Mouse (Mus musculus) thymus, postnatal 0 days (tissue): ENCODE results near the gene Josd1. TPM values are rescaled to one million over a fixed set of nuclear protein-coding genes. Genes with fewer than 3 reads are reported as not detected.

Source experiments
- DNase-seq: peaks from one replicate; pipeline ENCODE4 v3.0.0-alpha.2; 2015; ENCODE audit warnings: low spot score
- polyA plus RNA-seq: library from polyadenylated mRNA; unstranded; fragments of >200 nt; fragmentation: Nextera tagmentation; extraction: Ambion mirVana; gene quantifications from 2 replicates; pipeline ENCODE4 v1.2.1, GENCODE M21; 2015

Gene Josd1
- polyA plus RNA-seq, 1 experiment from 2014 or later, result 16.3 TPM

DNA sequence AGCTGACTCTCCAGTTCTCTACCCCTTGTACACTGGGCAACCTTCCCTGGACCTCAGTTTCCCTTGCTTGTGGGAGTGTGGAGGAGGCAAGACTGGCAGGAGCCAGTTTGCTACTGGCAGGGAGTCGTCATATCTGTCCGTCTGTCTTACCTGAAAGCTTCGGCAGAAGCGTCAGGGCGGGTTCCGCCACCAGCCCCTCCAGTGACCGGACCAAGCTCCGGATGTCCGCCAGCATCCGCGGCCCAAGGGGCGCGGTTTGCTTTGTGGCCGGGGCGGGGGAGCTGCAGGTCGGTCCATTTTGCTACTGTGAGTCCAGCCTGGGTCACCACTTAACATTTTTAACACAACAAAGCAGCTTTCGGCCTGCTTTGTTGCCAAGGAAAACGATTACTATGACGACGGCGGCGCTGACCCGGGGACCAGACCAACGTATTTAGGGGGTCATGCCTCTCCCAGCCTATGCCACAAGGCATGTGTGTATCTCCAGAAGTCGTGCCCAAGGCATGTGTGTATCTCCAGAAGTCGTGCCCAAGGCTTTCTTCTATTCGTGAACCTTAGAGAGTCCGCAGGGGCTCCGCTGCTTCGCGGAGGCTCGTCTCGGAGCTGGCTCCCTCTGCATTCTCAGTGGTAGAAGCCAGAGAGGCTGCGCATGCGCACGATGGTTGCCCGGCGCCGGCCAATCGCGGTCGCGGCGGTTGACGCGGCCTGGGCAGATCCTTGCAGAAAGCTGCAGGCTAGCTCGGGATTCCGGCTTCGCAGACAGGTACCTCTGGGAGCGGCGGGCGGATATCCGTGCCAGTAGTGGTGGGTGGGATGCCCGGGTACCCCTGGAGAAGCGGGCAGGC, 29.0 kb downstream of the Josd1 start, which contains the start of the genes Fam227a and Cby1:
Gene Fam227a (minus strand): TSS at position 426 of the 845 bp plus-strand sequence.
Gene Cby1 (plus strand): TSS at position 669 of the 845 bp plus-strand sequence.
- DNase-seq, result peak; percentile 90

DNA sequence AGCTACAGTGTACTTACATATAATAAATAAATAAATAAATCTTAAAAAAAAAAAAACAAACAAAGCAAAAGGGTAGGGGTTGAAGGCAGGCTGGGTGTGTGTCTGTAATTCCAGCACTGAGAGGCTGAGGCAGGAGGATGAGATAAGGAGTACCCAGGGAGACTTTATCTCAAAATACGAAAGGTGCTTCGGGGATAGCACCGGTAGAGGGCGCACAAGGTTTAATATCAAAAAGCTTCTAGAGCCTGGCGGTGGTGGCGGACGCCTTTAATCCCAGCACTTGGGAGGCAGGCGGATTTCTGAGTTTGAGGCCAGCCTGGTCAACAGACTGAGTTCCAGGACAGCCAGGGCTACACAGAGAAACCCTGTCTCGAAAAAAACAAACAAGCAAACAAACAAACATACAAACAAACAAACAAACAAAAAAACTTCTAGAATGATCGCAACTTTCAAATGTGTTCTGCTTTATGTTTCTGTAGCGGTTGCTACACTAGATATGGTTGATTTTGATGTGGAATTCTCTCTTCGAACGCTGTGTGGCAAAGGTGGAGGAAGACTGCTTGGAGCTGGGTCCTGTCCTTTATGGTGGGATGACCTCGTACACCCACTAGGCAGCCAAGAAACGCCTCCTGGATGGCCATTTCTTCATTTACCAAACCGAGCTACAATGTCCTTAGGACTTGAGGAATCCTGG, 29.7 kb downstream of the Josd1 start:
- peak; percentile 84 for DNase-seq

DNA sequence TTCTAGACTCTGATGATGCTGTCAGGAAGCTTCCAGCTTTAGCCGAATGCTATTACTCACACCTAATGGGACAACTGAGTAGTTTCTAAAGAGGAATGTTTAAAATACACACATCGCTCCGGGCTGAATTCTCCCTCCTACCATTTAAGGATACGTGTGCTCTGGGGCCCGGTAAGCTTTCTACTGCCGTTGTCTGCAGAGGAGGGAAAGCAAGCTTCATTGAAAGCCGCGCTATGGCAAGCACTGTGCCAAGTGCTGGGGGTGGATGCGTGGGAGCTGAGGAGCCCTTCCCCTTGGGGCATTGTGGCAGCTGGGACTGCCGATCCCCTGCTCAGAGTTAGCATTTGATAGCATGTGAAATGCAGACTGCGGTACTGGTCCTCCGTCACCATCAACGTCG, 31.3 kb downstream of the Josd1 start:
- DNase-seq, result no peak

DNA sequence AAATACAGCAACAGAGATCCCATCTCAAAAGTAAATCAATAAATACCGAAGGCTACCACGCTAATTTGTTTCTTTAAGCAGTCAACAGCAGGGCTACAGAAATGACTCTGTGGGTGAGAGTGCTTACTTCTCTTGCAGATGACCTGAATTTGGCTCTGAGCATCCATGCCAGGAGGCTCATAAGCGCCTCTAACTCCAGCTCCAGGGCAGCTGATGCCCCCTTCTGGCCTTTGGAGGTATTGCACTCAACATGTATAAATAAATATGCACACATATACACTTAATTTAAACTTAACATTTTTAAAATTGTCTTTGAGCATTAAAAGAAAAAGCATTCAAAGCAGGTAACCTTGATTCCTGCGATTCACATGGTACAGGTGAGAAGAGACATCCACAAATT, 36.2 kb downstream of the Josd1 start:
- DNase-seq, result peak; percentile 49

DNA sequence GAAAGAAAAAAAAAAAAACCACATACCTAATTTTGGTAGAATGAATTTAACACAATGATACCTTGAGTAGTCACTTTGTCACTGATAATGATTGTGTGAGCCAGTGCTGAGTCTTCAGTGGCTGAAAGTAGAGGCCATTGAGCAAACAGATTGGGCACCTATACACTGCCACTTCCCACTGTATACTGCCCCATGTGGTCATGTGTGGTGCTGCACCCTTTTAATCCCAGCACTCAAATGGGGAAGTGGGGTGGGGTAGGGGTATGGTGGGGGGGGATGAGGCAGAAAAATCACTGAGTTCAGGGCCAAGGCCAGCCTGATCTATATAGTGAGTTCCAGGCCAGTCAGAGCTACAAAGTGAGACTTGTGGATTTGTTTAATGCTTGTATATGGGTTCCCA, 37.1 kb downstream of the Josd1 start:
- DNase-seq, result peak; percentile 64

DNA sequence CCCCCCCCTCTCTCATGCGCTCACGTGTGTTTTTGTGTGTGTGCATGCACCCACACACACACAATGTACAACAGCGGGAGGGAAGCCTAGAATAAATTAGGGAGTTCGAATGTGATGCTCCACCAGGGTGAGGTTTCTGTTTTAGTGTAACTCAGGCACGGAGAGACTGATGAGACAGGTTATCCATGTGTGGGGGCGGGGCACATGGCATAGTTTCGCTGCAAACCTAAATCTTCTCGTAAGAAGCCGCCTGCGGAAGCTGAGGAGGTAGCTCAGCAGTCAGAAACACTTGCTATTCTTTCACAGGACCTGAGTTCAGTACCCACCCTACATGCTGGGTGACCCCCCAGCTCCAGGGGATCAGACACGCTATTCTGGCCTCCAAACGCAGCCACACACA, 39.6 kb downstream of the Josd1 start:
- no peak for DNase-seq

DNA sequence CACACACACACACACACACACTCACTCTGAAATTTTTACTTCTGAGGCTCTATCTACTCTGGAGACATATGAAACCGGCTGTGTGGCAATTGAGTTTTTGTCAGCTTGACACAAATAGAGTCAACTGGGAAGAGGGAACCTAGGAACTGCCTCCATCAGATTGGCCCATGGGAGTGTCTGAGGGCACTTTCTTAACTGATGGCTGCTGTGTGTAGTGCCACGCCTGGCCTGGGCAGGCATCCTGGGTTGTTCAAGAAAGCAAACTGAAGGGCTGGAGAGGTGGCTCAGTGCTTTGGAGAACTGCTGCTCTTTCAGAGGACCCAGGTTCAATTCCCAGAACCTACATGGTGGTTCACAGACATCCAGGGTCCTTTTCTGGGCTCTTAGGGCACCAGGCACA, 42.2 kb downstream of the Josd1 start:
- DNase-seq, result no peak

DNA sequence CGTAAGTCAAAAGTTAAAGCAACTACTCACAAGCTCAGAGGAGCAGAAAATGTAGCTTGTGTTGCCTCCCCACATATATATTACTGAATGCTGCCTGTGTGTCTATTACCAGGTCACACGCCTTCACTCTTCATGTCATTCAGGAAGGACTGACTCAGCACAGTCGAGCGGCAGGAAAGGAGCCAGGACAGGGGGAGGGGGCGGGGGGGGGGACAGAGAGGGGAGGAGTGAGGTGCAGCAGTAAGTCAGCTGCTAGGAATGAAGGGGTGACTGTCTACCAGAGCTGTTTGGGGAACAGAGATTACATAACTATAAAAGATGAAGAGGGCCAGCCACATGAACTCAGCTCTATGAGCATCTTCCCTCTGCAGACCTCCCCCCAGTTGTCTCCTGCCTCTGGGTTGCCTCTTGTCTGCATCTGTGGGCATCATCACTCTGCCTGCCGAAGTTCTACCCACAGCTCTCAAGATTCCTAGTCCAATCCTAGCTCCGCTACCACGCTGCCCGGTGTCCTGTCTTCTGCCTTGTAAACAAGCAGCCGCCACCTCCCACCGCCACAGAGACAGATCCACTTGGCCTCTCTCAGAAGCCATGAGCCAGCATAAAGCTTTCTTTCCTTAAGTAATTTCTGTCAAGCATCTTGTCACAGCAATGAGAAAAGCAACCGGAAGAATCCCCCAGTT, 46.4 kb downstream of the Josd1 start:
- DNase-seq, result no peak

DNA sequence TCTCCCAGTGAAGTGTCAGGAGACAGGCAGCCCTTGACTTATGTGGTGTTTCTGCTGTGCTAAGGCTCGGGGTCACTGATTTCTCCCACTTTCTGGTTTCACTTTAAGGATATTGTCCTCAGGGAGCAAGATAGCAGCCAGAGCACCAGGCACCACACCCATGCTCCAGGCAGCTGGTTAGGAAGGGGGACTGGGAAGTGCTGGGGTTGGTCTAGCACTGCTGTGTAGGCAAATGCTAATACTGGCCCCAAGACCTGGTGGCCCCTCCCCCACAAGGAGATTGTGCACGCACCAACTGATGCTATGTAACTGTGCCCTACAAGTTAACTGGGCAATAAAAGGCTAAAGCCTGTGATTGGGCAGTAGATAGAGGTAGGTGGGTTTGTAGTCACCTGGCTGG, 57.2 kb downstream of the Josd1 start:
- DNase-seq, result no peak

Other genes starting within 250 kb of the Josd1 start
- 52.2 and 70.8 TPM in 2 replicates for gene Csnk1e, start 232.4 kb downstream of the Josd1 start, polyA plus RNA-seq
- not detected in 2 replicates for gene Kcnj4, start 182.7 kb downstream of the Josd1 start, polyA plus RNA-seq
- 9.5 and 11.6 TPM in 2 replicates for gene Kdelr3, start 171.5 kb downstream of the Josd1 start, polyA plus RNA-seq
- 42.1 and 47.2 TPM in 2 replicates for gene Ddx17, start 141.2 kb downstream of the Josd1 start, polyA plus RNA-seq
- gene Dmc1, start 82.8 kb downstream of the Josd1 start, polyA plus RNA-seq, result 3.2 and 4.2 TPM in 2 replicates
- 0.39 and 0.48 TPM in 2 replicates for gene Fam227a, start 29.0 kb downstream of the Josd1 start, polyA plus RNA-seq
- gene Cby1, start 28.7 kb downstream of the Josd1 start, polyA plus RNA-seq, result 57.0 and 57.5 TPM in 2 replicates
- 280 and 287 TPM in 2 replicates for gene Tomm22, start 17.1 kb downstream of the Josd1 start, polyA plus RNA-seq
- 38.7 and 41.3 TPM in 2 replicates for gene Gtpbp1, start 2.9 kb upstream of the Josd1 start, polyA plus RNA-seq
- gene Sun2, start 54.6 kb upstream of the Josd1 start, polyA plus RNA-seq, result 12.4 and 18.4 TPM in 2 replicates
- gene Dnal4, start 89.9 kb upstream of the Josd1 start, polyA plus RNA-seq, result 39.6 and 42.7 TPM in 2 replicates
- gene Nptxr, start 116.8 kb upstream of the Josd1 start, polyA plus RNA-seq, result 2.0 and 2.3 TPM in 2 replicates
- not detected in 2 replicates for gene Npcd, start 146.3 kb upstream of the Josd1 start, polyA plus RNA-seq
- 54.9 and 55.9 TPM in 2 replicates for gene Cbx6, start 146.8 kb upstream of the Josd1 start, polyA plus RNA-seq
- gene Apobec3, start 203.7 kb upstream of the Josd1 start, polyA plus RNA-seq, result 149 and 159 TPM in 2 replicates